Mouse (Mus musculus): ENCODE data around the gene Rnf141. TPM values are rescaled to one million over a fixed set of nuclear protein-coding genes. Genes with fewer than 3 reads are reported as not detected.

The Rnf141 gene
- total RNA-seq, 2 experiments from 2014 or later: 43.2 to 45.4 TPM

DNA sequence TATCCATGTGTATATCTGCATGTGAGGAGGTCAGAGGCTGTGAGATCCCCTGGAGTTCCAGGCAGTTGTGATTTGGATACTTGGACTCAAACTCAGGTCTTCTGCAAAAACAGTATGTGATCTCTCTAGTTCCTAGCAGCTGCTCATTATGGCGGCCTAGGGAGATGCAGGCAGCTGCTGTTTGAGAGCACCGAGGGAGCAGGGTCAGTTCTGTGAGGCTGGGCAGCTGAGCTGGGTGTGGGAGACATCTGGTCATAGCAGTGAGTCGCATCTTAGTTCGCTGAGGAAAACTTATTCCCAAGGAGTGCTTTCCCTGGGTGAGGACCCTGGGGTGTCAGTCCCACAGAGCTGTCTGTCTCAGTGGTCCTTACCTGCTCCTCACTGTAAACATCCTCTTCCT, 49.5 kb downstream of the Rnf141 start:
- DNase-seq: no peak

DNA sequence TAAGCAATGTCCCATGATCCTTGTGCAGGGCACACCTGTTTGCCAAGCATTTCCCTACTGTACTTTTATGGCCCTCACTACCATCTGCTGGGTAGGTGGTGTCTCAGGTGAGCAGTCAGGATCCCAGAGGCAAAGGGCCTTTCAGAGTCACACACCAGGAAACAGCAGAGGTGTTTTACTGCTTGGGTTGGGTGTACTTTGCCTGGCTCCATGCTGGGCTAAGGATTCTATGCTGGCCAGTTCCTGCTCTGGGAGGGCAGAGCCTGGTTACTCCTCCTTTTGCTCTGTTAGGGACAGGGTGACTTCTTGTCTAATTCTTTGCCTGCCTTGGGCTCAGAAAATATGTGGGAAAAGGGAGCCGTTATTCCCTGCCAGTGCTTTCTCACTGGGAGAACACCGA, 51.4 kb downstream of the Rnf141 start:
- no peak for DNase-seq

DNA sequence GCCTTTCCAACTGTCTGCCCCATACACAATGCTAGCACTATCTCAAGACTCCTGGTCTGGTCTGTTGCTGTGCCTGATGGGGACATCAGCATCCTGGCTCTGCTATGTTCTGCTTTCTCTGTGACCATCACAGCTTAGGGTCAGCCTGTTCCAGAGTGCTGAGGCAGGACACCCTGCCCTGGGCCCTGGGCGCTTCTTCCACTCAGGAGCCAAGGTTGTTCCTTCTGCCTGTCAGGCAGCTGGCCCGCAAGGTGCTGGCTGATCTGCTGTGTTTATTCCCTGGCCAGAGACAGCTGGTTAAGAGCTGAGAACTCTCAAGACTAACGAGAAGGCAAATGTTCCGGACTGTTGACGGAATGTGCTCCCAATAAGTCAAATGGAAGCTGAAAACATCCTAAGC, 52.1 kb downstream of the Rnf141 start:
- no peak for DNase-seq

DNA sequence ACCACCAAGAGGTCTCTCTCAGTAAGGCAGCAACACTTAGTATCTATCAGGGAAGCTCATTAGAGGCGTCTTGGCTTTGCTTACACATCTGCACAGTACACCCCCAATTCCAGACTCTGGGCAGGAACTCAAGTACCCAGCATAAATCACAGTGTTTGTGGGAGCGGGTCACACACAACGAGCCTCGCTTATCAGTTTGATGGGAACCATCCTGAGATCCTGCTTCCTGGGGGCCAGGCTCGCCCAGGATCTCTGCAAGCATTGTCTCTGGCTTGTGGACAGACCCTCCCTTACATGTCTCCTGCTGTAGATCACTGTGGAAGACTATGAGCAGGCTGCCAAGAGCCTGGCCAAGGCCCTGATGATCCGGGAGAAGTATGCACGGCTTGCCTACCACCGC, 53.4 kb downstream of the Rnf141 start:
- DNase-seq: no peak

DNA sequence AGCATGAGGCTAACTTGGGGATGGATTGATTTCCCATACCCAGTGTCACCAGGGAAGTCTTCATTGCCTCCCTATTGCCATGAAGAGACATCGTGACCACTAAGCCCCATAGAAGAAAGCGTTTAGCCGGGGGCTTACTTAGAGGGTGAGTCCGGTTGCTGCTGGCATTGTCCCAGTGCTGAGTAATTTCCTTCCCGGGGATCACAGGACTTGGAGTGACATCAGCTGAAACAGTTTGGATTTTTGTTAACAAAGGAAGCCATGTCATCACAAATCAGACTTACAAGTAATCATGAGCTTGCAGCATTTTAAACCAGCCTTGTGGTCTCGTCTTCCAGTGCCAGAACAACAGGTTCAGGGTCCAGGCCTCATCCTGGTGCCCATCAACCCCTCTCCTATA, 56.9 kb downstream of the Rnf141 start:
- DNase-seq: no peak

DNA sequence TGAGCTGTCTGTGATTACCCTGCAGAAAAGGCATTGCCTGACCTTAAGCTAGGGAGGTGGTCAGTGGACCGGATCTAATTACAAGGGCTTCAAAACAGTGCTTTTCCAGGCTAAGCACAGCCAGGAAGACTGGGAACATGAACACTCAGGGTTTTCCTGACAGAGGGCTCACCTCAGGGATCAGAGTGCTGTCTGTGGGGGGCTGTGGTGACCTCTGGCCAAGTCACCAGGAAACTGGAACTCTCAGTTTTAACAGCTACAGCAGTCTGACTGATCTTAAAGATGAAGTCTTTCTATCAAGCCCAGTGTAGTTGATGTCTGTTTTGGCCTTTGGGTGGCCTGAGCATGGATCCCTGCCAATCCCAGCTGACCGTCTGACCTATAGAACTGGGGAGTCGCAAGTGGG, 58.5 kb downstream of the Rnf141 start:
- no peak for DNase-seq

DNA sequence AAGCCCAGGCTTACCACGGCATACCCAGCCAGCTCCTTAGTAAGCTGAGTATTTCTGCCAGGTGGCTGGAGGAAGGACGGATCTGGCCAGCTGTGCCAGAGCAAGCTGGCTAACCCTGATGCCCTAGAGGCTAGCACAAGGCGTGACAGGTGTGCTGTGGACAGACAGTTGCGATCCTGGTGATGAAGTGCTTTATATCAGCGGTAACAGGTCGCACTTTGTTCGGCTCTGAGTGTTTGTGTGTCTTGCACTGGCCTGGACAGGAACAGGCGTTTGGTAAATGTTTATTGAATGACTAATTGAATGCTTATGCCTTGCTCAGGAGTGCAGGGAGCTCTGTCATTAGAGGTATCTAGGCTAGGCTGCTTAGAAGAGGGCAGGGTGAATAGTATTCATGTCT, 59.3 kb downstream of the Rnf141 start:
- no peak for DNase-seq

DNA sequence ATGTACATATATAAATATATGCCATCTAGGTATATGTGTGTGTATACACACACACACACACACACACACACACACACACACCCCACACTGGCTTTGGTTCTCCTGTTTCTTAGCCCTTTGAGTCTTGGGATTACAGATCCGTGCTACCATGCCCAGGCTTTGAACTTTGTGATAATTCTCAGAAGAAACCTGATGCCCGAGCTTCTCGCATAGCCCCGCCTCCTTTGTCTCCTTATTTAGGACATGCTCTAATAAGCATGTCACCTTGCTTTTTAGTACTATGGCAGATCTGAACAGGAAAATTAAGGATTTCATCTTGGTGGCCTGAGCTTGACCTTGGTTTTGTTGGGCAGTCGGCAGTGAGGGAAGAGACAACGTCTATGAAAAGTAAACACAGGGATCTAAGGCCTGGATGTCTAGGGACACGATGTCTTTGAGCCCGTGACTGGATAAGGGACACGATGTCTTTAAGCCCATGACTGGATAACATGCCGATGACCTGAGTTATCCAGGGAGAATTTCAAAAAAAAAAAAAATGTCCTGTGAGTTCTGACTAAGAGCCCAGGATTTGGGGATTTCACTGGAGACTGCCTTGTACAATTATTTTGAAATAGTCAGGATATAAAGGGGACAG, 61.3 kb downstream of the Rnf141 start:
- DNase-seq: no peak

DNA sequence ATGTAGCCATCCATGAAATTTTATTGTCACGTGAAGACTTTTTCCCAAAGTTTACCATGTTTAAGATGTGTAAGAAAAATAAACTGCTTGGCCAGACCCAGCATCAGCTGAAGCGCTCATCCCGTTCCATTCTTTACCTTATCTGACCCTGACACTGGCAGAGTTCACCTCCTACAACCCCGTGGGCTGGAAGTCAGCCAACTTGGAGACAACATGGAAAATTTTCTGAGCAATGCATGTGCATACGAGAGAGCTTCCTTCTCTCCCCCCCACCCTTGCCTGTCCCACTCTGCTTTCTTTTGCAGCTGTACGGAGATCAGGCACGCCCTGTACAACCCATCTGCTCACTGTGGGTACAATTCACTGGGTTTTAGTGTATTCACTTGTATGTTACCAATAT, 62.1 kb downstream of the Rnf141 start:
- peak; percentile 65 for DNase-seq

DNA sequence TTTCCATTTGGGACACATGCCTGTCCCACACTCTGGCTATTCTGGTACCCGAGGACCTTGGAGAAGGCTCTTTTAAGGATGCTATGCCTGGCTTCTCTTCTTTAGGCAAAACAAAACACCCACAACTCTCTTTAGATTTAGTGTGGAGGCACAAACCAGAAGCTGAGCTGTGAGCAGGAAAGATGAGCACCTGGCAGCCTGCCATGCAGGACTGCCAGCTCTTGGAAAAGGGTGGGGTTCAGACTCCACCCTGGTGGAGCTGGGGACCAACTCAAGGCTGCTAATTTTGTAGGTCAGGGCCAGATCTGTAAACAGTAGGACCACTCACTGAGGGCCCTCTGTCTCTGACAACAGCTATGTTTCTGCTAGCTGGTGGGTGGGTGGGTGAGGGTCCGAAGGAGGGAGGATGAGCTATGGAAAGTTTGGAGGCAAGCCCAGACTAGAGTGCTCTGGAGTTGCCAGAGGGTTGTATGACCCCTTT, 63.0 kb downstream of the Rnf141 start:
- peak; percentile 54 for DNase-seq

DNA sequence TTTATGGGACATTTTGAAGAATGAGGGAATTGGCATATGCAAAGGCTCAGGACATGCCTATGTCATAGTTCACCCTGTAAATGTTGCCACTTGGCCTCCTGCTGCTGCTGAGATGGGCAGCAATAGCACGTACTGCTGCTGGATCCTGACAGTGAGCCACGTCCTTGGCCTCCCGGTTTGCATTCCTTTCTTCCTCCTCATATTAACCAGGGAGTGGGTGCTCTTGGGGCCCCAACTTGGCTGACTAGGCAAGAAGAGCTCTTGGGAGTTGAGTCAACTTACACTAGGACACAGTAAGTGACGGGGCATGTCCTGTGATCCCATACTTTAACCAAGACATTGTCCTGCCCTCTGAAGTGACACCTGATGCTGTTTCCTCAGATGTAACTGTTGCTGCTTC, 63.7 kb downstream of the Rnf141 start:
- DNase-seq: peak; percentile 36

DNA sequence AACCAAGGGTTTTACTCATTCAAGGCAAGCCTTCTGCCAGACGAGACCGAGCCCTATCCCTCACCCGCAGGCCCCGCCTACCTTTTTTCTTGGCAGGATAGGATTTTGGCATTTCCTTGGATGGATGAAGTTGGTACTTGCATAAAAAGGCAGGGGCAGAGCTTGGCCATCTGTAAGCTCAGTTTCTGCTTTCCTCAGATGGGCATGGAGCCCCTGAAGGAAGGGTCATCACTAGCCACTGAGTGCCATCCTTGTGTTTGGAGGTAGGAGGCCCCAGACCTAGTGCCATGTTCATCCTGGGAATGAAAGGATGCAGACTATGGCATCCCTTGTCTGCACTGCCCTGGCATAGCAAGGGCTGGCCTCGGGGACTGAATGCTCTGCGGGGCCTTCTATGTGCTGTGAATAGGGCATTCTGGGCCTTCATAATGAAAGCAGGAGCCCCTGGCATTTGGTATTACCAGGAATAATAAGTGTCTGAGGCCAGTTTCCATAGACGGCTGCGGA, 64.6 kb downstream of the Rnf141 start:
- peak; percentile 37 for DNase-seq

DNA sequence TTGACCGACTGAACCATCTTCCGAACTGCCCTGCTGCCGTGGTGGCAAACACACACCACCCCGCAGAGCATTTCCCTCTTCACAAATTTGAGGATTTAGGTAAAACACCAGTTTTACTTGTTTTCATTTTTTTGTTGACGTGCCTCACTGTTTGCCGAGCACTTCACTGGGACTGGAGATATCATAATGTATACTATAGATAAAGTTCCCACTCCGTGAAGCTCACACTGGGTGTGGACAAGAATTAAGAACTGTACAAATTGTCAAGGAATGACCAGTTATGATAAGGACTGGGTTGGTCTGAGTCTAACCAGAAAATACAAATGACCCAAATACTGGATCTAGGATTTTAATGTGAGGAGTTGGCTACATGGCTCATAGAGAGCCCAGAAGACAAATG, 65.3 kb downstream of the Rnf141 start:
- DNase-seq: no peak

DNA sequence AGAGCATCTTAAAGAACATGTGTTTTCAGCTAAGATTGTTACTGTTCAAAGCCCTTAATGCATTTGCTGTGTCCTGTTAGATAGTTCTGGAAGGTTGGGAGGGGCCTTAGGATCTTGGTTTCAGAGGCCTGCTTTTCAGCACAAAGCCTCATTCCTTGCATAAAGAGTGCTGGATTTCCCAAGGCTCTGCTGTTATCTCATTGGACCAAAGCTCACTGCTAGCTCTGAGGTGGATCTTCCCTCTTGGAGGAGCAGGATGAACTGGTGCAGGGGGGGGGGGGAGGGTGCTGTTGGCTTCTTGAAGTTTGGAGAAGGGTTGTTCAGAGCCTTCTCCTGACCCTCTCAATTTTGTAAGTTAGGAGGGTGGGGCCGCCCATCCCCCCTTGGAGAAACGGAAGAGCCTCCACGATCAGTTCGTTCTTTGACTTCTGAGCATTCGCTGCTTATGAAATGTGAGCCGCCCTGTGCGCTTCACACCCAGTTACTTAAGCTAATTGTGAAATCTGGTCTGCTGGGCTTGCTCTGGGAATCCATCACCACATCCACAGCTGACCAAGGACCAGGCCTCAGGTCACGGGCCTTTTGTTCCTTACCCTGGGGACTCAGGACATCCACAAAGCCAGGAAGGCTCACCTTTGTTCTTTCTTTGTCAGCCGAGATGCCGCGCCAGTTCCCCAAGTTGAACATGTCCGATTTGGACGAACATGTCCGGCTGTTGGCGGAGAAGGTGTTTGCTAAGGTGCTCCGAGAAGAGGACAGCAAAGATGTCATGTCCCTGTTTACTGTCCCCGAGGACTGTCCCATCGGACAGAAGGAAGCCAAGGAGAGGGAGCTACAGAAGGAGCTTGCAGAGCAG, 66.9 kb downstream of the Rnf141 start:
- DNase-seq: no peak

DNA sequence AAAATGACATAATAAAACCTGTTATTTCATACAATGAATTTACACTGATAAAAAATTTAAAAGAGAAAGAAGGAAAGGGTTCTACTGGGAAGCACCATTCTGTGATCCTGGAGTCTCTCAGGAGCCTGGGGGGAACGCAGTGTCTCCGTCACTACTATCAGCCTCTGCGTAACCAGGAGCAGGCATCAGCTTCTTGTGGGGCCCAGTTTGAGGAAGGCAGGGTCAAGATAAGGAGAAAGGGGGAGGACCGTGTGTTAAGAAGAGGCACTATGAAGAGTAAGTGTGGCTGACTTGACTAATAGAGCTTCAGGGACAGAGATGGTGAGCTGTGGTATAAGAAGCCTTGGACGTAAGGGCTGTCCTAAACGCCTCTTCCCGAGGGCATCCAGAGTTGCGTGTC, 69.6 kb downstream of the Rnf141 start:
- DNase-seq: no peak

DNA sequence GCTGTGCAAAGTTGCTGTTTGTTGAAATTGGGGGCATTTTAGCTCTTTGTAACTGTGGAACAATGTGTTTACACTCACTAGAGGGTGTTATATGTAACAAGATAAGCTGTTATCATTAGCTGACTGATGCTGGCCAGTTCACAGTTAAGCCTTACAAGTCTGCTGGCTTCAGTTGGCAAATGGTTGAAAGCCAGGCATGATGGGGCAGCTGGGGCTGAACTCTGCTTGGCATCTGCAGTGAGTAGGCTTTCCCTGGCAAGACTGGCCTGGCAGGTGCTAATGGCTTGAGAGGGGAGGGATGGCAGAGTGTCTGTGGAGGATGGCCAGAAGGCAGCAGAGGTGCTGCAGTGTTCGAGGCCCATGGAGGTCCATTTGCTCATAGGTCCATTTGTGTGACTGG, 70.2 kb downstream of the Rnf141 start:
- peak; percentile 54 for DNase-seq

DNA sequence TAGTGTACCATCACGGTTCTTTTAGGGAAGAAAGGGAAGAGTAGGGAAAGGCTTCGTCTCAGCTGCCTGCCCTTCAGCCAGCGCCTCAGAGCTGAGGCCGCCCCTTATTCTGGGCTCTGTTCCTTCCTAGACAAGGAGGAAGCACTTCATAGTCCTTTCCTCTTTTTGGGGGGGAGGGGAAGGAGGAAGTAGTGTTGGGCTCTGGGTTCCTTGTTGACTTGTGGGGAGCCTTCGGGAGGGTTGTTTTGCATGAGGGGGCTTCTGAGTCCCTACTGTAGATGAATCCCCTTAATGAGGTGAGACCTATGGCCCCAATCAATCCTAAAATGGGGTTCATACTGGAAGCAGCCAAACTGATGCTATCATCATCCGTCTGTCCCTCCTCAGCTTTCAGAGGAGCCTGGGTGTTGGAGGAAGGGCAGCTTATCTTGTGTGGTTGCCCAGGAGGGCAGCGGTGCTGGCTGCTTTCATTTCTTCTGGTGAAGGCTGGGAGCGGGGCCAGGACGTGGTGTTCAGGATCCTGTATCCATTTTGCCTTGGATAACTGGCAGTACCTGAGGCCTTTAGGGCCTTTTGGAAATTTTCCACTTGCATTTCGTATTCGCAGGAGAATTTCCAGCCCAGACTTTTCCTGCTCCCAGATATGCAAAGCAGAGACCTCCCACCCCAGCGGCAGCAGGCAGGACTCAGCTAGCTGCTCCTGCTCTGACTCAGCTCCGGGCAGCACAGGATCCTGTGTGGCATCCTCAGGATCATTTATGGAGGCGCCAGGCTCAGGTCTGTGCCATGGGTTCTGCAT, 70.9 kb downstream of the Rnf141 start:
- peak; percentile 76 for DNase-seq

DNA sequence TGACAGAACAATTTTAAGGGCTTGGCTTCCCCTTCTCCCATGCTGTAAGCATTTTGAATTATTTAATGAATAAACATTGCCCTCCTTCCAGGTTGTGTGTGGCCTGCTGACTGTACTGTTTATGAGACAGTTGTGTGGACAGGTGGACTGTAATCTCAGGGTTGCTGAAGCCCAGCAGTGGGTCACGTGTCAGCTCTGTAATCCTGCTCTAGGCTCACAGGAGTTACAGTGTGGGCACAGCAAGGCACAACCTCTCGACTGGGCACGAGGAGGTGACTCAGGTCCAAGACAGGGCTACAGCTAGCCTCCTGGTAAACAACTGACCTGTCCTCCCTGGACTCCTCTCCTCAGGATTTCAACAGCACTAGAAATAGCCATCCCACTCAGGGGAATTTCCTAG, 71.9 kb downstream of the Rnf141 start:
- DNase-seq: peak; percentile 19

DNA sequence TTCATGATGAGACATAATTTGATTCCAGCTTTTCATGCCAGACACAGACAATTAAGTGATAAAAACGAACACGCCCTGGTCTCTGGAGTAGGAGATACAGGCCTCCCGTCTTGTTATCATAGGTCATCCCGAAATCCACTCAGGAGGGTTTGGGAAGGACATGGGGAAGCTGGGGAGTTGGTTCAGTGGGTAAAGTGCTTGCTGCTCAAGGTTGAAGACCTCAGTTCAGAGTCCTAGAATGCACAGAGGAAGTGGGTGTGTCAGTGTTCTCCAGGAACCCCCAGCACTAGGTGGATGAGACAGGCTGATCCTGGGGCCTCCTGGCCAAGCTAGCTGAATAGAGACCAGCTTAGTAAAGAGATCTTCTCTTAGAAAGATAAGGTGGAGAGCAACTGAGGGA, 73.3 kb downstream of the Rnf141 start:
- no peak for DNase-seq

DNA sequence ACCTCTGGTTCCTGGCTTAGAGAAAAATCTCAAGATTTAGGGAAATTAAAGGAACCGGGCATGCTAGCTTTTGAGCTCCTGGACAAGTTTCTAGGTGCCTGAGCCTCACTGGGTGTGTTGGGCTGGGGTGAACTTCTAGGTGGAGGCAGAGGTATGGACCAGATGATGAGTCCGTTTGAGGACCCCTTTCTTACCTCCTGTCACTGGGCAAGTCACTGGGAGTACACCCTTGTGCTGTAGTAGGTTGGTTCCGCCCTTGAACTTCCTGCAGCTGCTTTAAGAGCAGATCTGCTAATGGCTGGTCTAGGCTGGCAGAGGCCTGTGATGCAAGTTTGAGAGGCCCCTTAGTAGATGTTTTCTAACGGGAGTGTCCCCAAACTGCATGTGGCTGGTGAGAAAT, 75.2 kb downstream of the Rnf141 start:
- peak; percentile 23 for DNase-seq

DNA sequence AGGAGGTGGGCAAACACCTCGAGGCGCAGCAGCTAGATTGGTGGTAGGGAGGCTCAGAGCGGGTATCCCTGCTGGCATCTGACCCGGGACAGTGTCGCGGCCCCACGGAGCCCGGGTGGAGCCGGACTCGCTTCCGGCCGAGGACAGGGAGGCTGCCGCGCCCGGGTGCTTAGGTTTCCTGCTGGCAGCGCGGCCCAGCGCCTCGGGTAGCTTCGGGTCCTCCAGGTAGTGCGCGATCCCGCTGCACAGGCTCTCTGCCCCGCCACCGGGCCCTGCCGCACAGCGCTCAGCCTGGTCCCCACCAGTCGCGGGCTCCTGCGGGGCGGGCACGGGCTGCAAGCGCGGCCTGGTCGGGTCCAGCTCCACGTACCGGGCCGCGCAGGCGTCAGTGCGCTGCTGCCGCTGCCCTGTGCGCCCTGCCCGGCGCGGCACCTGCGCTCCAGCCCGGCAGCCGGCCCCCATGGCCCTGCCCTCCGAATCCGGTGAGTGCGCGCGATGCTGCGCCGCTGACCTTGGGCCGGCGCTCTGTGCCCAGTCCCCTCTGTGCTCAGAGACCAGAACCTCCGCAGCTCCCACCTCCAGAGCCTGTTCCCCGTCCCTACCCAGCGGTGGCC, 75.7 kb downstream of the Rnf141 start:
- DNase-seq: peak; percentile 61

DNA sequence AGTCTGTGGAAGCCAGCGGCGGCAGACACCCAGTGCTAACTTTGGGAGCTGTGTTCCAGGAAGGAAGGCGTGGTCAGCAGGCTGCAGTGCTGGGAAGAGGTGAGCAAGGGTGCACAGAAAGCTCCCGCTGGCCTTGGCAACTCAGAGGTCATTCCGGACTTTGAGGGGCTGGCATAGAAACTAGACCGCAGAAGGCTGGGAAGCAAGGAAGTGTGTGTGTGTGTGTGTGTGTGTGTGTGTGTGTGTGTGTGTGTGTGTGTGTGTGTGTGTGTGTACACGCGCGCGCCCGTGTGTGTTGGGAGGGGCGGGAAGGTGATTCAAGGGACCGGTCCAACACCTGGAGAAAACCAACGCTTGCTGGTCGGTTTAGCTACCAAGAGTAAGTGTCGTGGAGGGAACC, 76.3 kb downstream of the Rnf141 start, which contains the start of gene Ampd3:
Gene Ampd3, plus strand, starts transcription at position 206 of the 400 bp plus-strand sequence.
- DNase-seq: peak; percentile 26

All from adrenal gland, postnatal 10 days (tissue).